Comparison of ENCODE assay signal across 9 mouse cellular contexts in genomic region chr9:95442321-95442731, GRCm38 (mm10). TPM values are rescaled to one million over a fixed set of nuclear protein-coding genes. Genes with fewer than 3 reads are reported as not detected.
DNase-seq lines count a peak whose midpoint lies in the region; ATAC-seq and TF ChIP-seq lines count a peak whose summit lies in the region.
"Had no signal": no experiment of that assay in that cellular context is flagged by ENCODE, and none has a peak within 500 bp of the region (broad histone marks: within the 10 kb centered on the region; RNA-seq: fewer than 3 reads in every experiment).

No protein-coding gene starts in this region.

- H3K4me2 ChIP-seq in forebrain, embryonic 14.5 days (ENCODE audit: low read length) = peak overlapping the region; percentile 49
- peak overlapping the region; percentile 30; the same call in 1 of the 2 replicates for H3K4me2 ChIP-seq in intestine, postnatal 0 days (replicated peaks; ENCODE audit: low read depth)
- H3K4me2 ChIP-seq in midbrain, embryonic 11.5 days = peak overlapping the region; percentile 44

- H3K36me3 ChIP-seq in forebrain, embryonic 14.5 days (ENCODE audit: control insufficient read depth, insufficient read depth, low read length) = no peaks in the 10 kb centered on the region
- no peaks in the 10 kb centered on the region for H3K36me3 ChIP-seq in intestine, postnatal 0 days (ENCODE audit: control insufficient read depth, insufficient read depth)
- H3K36me3 ChIP-seq in midbrain, embryonic 11.5 days (ENCODE audit: control insufficient read depth, insufficient read depth, low read length) = no peaks in the 10 kb centered on the region

- intact Hi-C loops in gastrocnemius, postnatal 14 days (cut with DNase I; ENCODE audit: low total_unique reads) = no loop called here

- peak; percentile 85 for ATAC-seq in forebrain, embryonic 14.5 days
- no peak for ATAC-seq in intestine, postnatal 0 days
- ATAC-seq in midbrain, embryonic 11.5 days (ENCODE audit: low FRiP score) = peak; percentile 80

- no peaks in the 10 kb centered on the region for H3K9me3 ChIP-seq in forebrain, embryonic 14.5 days (replicated peaks; ENCODE audit: control insufficient read depth, low read length)
- H3K9me3 ChIP-seq in intestine, postnatal 0 days (ENCODE audit: control insufficient read depth) = no peaks in the 10 kb centered on the region
- no peaks in the 10 kb centered on the region; the same call in 1 of the 2 replicates for H3K9me3 ChIP-seq in midbrain, embryonic 11.5 days (ENCODE audit: control insufficient read depth, low read length)

- 4% methylated on average over 13 of the region's 13 CpGs for WGBS in forebrain, embryonic 14.5 days
- 17% methylated on average over 13 of the region's 13 CpGs for WGBS in intestine, postnatal 0 days
- WGBS in midbrain, embryonic 11.5 days = 5% methylated on average over 13 of the region's 13 CpGs

- DNase-seq in gastrocnemius, postnatal 14 days = peak; percentile 18
- DNase-seq in gastrocnemius, adult 8-10 months (ENCODE audit: low spot score in 2 of 2) = no peak
- peak; percentile 73 for DNase-seq in adrenal gland, postnatal 14 days
- peak; percentile 64 for DNase-seq in forebrain, embryonic 14.5 days (ENCODE audit: low spot score)
- DNase-seq in midbrain, embryonic 11.5 days (ENCODE audit: low spot score, missing footprints) = peak; percentile 94
- peak; percentile 56 for DNase-seq in testis, postnatal 10 days (ENCODE audit: low spot score)
- DNase-seq in thymus, postnatal 36 days = no peak

- H3K4me1 ChIP-seq in forebrain, embryonic 14.5 days (ENCODE audit: control insufficient read depth, insufficient read depth, low read length) = peaks cover 8% of the 10 kb centered on the region
- no peaks in the 10 kb centered on the region for H3K4me1 ChIP-seq in intestine, postnatal 0 days (replicated peaks; ENCODE audit: control insufficient read depth, insufficient read depth, low read length)
- H3K4me1 ChIP-seq in midbrain, embryonic 11.5 days (ENCODE audit: control insufficient read depth, insufficient read depth, low read length) = peaks cover 8% of the 10 kb centered on the region; the same call in 1 of the 2 replicates

- peak overlapping the region; percentile 35; the same call in 1 of the 2 replicates for H3K9ac ChIP-seq in forebrain, embryonic 14.5 days (ENCODE audit: low read length)
- no peak overlapping the region for H3K9ac ChIP-seq in intestine, postnatal 0 days (ENCODE audit: low read depth, low read length)
- H3K9ac ChIP-seq in midbrain, embryonic 11.5 days (ENCODE audit: low read length) = peak overlapping the region; percentile 48; the same call in 1 of the 2 replicates

- no peak overlapping the region for H3K27ac ChIP-seq in forebrain, embryonic 14.5 days (ENCODE audit: low read depth, low read length)
- H3K27ac ChIP-seq in intestine, postnatal 0 days (ENCODE audit: low read depth, low read length) = no peak overlapping the region
- H3K27ac ChIP-seq in midbrain, embryonic 11.5 days (ENCODE audit: low read depth, low read length) = no peak overlapping the region

- no peaks in the 10 kb centered on the region for H3K27me3 ChIP-seq in forebrain, embryonic 14.5 days (replicated peaks; ENCODE audit: control insufficient read depth, insufficient read depth, low read length)
- H3K27me3 ChIP-seq in intestine, postnatal 0 days (replicated peaks; ENCODE audit: control insufficient read depth, insufficient read depth, low read length) = no peaks in the 10 kb centered on the region
- H3K27me3 ChIP-seq in midbrain, embryonic 11.5 days (ENCODE audit: control insufficient read depth, insufficient read depth, low read length) = no peaks in the 10 kb centered on the region

- peak overlapping the region; percentile 18; the same call in 1 of the 2 replicates for H3K4me3 ChIP-seq in forebrain, embryonic 14.5 days (ENCODE audit: low read depth, low read length)
- no peak overlapping the region for H3K4me3 ChIP-seq in intestine, postnatal 0 days (ENCODE audit: low read depth, low read length)
- H3K4me3 ChIP-seq in midbrain, embryonic 11.5 days (ENCODE audit: low read depth, low read length) = peak overlapping the region; percentile 19; the same call in 1 of the 2 replicates
- H3K4me3 ChIP-seq: myocyte had no signal

- TF ChIP-seq CTCF in intestine, postnatal 0 days (IDR thresholded peaks at IDR 0.05; ENCODE audit: low read depth) = peak; percentile 33

RNA-seq across cellular contexts. Expression of gene Chst2, which starts 35.8 kb away (rescaled TPM):
- total RNA-seq in gastrocnemius, postnatal 14 days (2021) = 1 to 10 TPM; 1.6 to 3.1 TPM
- total RNA-seq in gastrocnemius, adult 8-10 months (2022) = under 1 TPM; 0.19 to 0.36 (median 0.30) TPM
- 19.0 and 20.6 TPM in 2 replicates for total RNA-seq in adrenal gland, postnatal 14 days (2021)
- polyA plus RNA-seq in forebrain, embryonic 14.5 days (2014; fragmentation: Nextera tagmentation; extraction: Ambion mirVana) = 10.2 and 13.1 TPM in 2 replicates
- polyA plus RNA-seq in intestine, postnatal 0 days (2015; fragmentation: Nextera tagmentation; extraction: Ambion mirVana) = 1.1 TPM in 2 replicates
- 8.2 and 8.4 TPM in 2 replicates for polyA plus RNA-seq in midbrain, embryonic 11.5 days (2014; fragmentation: Nextera tagmentation; extraction: Ambion mirVana)

Comparison
In these comparisons a context has a peak if more than half of its experiments do, and no peak if none do; other contexts are left out.
1. DNase-seq: peak in gastrocnemius, postnatal 14 days (single experiment), adrenal gland, postnatal 14 days (single experiment), forebrain, embryonic 14.5 days (single experiment), midbrain, embryonic 11.5 days (single experiment) and testis, postnatal 10 days (single experiment); none in gastrocnemius, adult 8-10 months (0 of 2) and thymus, postnatal 36 days (0 of 2).
2. Peak in every context shown above with its lines, with median percentiles within 50 percentile points of each other: H3K4me2 ChIP-seq.